Mouse (Mus musculus): ENCODE results near the gene Gtsf2. TPM values are rescaled to one million over a fixed set of nuclear protein-coding genes. Genes with fewer than 3 reads are reported as not detected.

Gene Gtsf2
- polyA plus RNA-seq (2014; fragmentation: Nextera tagmentation; extraction: Ambion mirVana), result 0.43 TPM in 1 of 2 replicates, not detected in the other

DNA sequence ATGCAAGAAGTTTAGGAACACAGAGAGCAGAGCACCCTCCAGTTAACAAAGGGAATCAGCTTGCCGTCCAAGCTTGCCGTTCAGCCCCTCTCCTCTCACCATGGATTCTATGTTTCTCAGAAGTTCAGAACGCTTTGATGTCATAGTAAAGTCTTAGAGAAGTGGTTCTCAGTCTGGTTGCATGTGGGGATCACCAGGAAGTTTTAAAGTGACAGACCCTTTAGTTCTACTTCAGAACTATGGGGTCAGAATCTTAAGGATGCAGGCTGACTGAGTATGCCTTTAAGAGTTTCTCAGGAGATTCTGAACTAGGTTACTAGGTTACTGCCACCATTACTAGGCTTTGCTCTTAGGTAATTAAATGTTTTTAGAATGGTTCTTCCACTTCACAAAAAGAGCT lies at the start of gene Gtsf2:
Gene Gtsf2 (minus strand): TSS at position 101 of the 400 bp plus-strand sequence.
- ATAC-seq (ENCODE audit: low FRiP score, low TSS enrichment), result no peak
- Histone ChIP-seq H3K4me2 (ENCODE audit: low read length) (no peak within 1 kb of the TSS), H3K9me3 (ENCODE audit: control insufficient read depth, low read length) (no peaks in the 10 kb centered on the region), H3K36me3 (ENCODE audit: control insufficient read depth, insufficient read depth, low read length) (no peaks in the 10 kb centered on the region), H3K4me3 (replicated peaks; ENCODE audit: low read depth, low read length) (no peak within 1 kb of the TSS), H3K4me1 (ENCODE audit: control insufficient read depth, insufficient read depth, low read length) (no peaks in the 10 kb centered on the region), H3K9ac (replicated peaks; ENCODE audit: low read length) (no peak within 1 kb of the TSS), H3K27ac (replicated peaks; ENCODE audit: low read depth, low read length) (no peak within 1 kb of the TSS), H3K27me3 (ENCODE audit: control insufficient read depth, insufficient read depth, low read length) (no peaks in the 10 kb centered on the region)
- no peak for DNase-seq
- WGBS, result 20% methylated on average over 3 of the region's 3 CpGs

DNA sequence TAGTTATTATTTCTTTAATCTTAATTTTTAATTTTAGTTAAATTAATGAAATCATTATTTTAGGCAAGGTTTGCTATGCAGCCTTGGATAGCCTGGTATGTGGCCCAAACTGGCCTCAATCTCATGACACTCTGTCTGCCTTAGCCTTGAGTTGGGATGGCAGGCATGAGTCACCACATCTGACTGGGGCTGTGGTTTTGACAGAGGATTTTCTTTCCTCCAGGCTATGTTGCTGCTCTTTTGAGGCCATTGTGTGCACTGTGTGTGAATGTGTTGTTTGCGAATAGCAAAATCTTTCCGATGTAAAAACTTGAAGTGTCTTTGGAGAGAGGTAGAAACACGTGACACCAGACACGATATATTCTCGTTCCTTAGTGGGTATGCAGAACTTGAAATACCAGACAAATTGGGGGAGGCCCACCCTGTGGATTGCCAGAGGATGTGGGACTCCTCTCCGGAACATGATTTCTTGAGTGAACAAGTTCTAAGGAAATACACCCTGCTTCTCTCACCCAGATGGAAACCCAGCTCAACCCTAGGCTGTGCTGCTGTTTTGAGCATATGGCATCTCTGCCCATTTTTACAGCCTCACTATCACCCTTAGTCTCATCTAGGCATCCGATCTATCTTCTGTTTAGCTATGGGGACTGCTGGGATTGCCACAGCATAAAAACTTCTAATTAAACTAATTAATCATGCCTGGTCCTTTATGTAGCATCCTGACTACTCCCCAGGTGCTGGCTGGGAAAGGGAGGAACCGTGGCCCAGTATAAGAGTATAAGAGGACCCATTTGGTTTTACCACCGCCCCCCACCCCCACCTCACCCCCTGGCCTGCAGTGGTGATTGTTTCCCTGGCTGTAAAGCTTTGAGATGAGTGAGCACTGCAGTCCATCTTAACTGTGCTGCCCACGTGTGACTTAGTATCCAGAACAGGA lies 48.2 kb upstream of the Gtsf2 start:
- H3K9me3 ChIP-seq (ENCODE audit: control insufficient read depth, low read length), result no peaks in the 10 kb centered on the region
- H3K4me1 ChIP-seq (ENCODE audit: control insufficient read depth, insufficient read depth, low read length), result peaks cover 14% of the 10 kb centered on the region
- H3K4me3 ChIP-seq (replicated peaks; ENCODE audit: low read depth, low read length), result no peak overlapping the region
- DNase-seq, result no peak
- WGBS, result 78% methylated on average over 10 of the region's 10 CpGs
- no peaks in the 10 kb centered on the region for H3K27me3 ChIP-seq (ENCODE audit: control insufficient read depth, insufficient read depth, low read length)
- H3K9ac ChIP-seq (replicated peaks; ENCODE audit: low read length), result no peak overlapping the region
- no peak overlapping the region for H3K4me2 ChIP-seq (ENCODE audit: low read length)
- no peak for ATAC-seq (ENCODE audit: low FRiP score, low TSS enrichment)
- H3K27ac ChIP-seq (replicated peaks; ENCODE audit: low read depth, low read length), result no peak overlapping the region
- no peaks in the 10 kb centered on the region for H3K36me3 ChIP-seq (ENCODE audit: control insufficient read depth, insufficient read depth, low read length)

DNA sequence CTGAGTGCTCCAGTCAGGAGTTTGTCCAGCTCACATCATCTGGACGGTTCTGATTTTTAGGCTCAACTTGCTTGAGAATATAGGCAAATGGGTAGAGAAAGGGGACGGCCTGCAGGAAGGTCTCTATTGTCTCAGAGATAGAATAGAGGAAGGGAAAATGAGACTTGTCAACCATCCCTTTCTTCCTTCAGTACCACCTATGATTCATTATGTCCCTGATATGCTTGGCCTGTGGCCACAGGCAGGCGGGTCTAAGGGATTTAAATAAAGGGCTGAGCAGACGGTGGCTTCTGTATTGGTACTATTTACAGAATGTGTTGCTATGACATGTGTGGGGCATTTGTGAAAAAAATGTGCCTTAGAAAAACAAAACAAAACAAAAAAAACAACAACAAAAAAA lies 40.1 kb upstream of the Gtsf2 start:
- Histone ChIP-seq H3K4me2 (ENCODE audit: low read length) (no peak overlapping the region), H3K9me3 (ENCODE audit: control insufficient read depth, low read length) (no peaks in the 10 kb centered on the region), H3K27ac (replicated peaks; ENCODE audit: low read depth, low read length) (no peak overlapping the region), H3K27me3 (ENCODE audit: control insufficient read depth, insufficient read depth, low read length) (no peaks in the 10 kb centered on the region), H3K9ac (replicated peaks; ENCODE audit: low read length) (no peak overlapping the region), H3K36me3 (ENCODE audit: control insufficient read depth, insufficient read depth, low read length) (no peaks in the 10 kb centered on the region), H3K4me3 (replicated peaks; ENCODE audit: low read depth, low read length) (no peak overlapping the region), H3K4me1 (ENCODE audit: control insufficient read depth, insufficient read depth, low read length) (peaks cover 10% of the 10 kb centered on the region)
- ATAC-seq (ENCODE audit: low FRiP score, low TSS enrichment), result no peak
- WGBS, result 48% methylated on average over 4 of the region's 4 CpGs
- no peak for DNase-seq

DNA sequence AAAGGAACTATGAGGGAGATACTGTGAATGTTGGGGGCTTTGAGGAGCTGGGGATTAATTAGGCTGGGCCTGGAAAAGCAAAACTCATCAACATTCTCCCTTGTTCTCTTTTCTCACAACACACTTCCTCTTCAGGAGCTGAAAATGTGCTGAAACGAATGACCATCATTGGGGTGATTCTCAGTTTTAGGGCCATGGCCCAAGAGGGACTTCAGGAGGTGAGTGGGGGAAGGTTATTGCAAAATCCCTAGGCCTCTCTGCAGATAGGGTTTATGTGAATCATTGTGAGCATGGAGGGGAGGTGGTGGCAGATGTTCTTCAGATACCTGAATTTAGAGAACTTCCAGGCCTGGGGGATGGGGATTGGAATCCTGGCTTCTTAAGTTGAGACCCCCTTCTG lies 38.4 kb upstream of the Gtsf2 start:
- no peaks in the 10 kb centered on the region for H3K36me3 ChIP-seq (ENCODE audit: control insufficient read depth, insufficient read depth, low read length)
- ATAC-seq (ENCODE audit: low FRiP score, low TSS enrichment) (no peak), DNase-seq (no peak)
- peaks cover 13% of the 10 kb centered on the region for H3K4me1 ChIP-seq (ENCODE audit: control insufficient read depth, insufficient read depth, low read length)
- H3K27ac ChIP-seq (replicated peaks; ENCODE audit: low read depth, low read length), result no peak overlapping the region
- WGBS, result 69% methylated on average over 1 of the region's 1 CpGs
- no peak overlapping the region for H3K9ac ChIP-seq (replicated peaks; ENCODE audit: low read length)
- no peak overlapping the region for H3K4me3 ChIP-seq (replicated peaks; ENCODE audit: low read depth, low read length)
- H3K4me2 ChIP-seq (ENCODE audit: low read length), result no peak overlapping the region
- no peaks in the 10 kb centered on the region for H3K9me3 ChIP-seq (ENCODE audit: control insufficient read depth, low read length)
- H3K27me3 ChIP-seq (ENCODE audit: control insufficient read depth, insufficient read depth, low read length), result no peaks in the 10 kb centered on the region

DNA sequence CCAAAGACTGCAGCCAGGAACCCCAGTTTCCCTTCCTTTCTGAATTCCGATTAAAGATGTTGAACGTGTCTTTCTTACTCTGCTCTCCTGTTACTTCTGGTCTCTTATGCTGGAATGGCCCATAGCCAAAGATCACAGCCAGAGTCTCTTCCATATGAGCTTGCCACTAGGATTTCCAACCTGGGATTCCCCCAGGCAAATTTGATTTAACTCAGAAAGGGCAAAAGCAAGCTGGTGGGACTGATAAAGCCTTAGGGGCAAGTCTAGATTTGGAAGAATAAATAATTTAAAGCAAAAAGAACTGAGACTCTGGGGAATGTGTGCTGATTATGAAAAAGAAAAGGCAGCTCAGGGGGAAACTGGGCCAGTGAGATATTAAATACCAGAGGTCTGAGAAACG lies 36.8 kb upstream of the Gtsf2 start:
- no peak for ATAC-seq (ENCODE audit: low FRiP score, low TSS enrichment)
- peak overlapping the region; percentile 66 for H3K27ac ChIP-seq (replicated peaks; ENCODE audit: low read depth, low read length)

DNA sequence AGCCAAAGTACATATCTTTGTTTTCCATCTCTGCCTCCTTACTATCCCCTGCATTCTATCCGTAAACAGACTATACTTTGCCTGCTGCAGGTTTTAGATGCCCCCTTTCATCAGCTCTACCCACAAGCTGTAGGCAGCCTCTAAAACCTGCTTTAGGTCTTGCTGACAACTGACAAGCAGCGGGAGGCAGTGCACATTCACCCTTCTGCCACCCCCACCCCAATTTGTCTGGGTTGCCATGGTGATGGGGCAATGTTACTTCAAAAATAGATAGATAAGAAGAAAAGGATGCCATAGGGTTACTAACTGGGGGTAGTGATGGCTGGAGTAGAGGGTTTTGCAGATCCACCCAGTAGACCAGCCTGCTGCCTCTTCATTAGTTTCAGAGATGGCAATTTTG lies 36.2 kb upstream of the Gtsf2 start:
- Histone ChIP-seq H3K9ac (replicated peaks; ENCODE audit: low read length) (no peak overlapping the region), H3K27ac (replicated peaks; ENCODE audit: low read depth, low read length) (peak overlapping the region; percentile 66)
- 21% methylated on average over 2 of the region's 2 CpGs for WGBS

More for the DNA sequence above, 36.8 kb upstream of the Gtsf2 start:
- 28% methylated on average over 3 of the region's 3 CpGs for WGBS
- Histone ChIP-seq H3K27me3 (ENCODE audit: control insufficient read depth, insufficient read depth, low read length) (no peaks in the 10 kb centered on the region), H3K36me3 (ENCODE audit: control insufficient read depth, insufficient read depth, low read length) (no peaks in the 10 kb centered on the region), H3K9ac (replicated peaks; ENCODE audit: low read length) (no peak overlapping the region), H3K4me3 (replicated peaks; ENCODE audit: low read depth, low read length) (no peak overlapping the region), H3K4me1 (ENCODE audit: control insufficient read depth, insufficient read depth, low read length) (peaks cover 13% of the 10 kb centered on the region), H3K9me3 (ENCODE audit: control insufficient read depth, low read length) (no peaks in the 10 kb centered on the region), H3K4me2 (ENCODE audit: low read length) (no peak overlapping the region)
- peak; percentile 65 for DNase-seq

DNA sequence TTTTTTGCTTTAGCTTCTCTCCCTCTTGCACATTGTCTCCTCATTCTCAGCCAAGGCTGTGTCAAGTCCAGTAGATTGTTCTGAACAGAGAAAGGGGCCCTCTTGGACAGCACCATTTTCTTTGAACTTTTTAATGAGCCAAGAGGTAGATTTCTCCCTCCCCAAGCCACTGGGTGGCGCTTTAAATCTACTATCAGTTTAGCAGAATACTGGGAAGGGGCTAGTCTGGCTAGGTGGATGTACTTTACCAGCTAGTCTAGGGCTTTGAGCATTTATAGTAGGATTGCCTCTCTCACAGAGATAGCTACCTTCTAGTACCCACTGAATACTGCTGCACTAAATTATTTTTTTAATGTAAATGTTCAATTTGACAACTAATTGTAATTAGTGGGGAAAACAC lies 34.2 kb upstream of the Gtsf2 start:
- Histone ChIP-seq H3K27me3 (ENCODE audit: control insufficient read depth, insufficient read depth, low read length) (no peaks in the 10 kb centered on the region), H3K27ac (replicated peaks; ENCODE audit: low read depth, low read length) (no peak overlapping the region), H3K4me1 (ENCODE audit: control insufficient read depth, insufficient read depth, low read length) (peaks cover 13% of the 10 kb centered on the region), H3K4me3 (replicated peaks; ENCODE audit: low read depth, low read length) (no peak overlapping the region), H3K36me3 (ENCODE audit: control insufficient read depth, insufficient read depth, low read length) (no peaks in the 10 kb centered on the region), H3K4me2 (ENCODE audit: low read length) (no peak overlapping the region), H3K9ac (replicated peaks; ENCODE audit: low read length) (no peak overlapping the region), H3K9me3 (ENCODE audit: control insufficient read depth, low read length) (no peaks in the 10 kb centered on the region)
- WGBS, result 0% methylated on average over 1 of the region's 1 CpGs
- peak; percentile 89 for DNase-seq
- ATAC-seq (ENCODE audit: low FRiP score, low TSS enrichment), result no peak; the same call in 1 of the 2 replicates

More for the DNA sequence above, 36.2 kb upstream of the Gtsf2 start:
- H3K4me3 ChIP-seq (replicated peaks; ENCODE audit: low read depth, low read length), result no peak overlapping the region
- no peaks in the 10 kb centered on the region for H3K36me3 ChIP-seq (ENCODE audit: control insufficient read depth, insufficient read depth, low read length)
- H3K4me1 ChIP-seq (ENCODE audit: control insufficient read depth, insufficient read depth, low read length), result peaks cover 13% of the 10 kb centered on the region
- no peak for ATAC-seq (ENCODE audit: low FRiP score, low TSS enrichment)
- no peaks in the 10 kb centered on the region for H3K27me3 ChIP-seq (ENCODE audit: control insufficient read depth, insufficient read depth, low read length)
- no peaks in the 10 kb centered on the region for H3K9me3 ChIP-seq (ENCODE audit: control insufficient read depth, low read length)
- DNase-seq, result peak; percentile 49
- no peak overlapping the region for H3K4me2 ChIP-seq (ENCODE audit: low read length)

DNA sequence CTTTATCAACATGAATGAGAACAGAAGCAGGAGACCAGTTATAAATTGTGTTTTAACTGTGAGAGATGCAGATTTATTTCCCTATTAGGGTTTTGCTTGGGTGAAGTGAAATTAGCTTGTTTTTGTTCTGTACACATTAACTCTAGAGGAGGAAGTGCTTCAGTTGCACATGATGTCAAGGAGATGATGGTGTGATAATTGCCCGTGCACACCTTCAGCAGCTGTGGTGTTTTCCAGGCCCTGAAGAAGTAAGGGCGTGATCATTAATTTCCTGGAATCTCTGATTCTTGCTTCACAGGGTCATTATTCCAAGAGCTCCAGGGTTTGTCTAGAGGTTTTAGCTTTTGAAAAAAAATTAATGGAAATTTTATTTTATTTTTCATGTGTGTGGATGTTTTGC lies 31.9 kb upstream of the Gtsf2 start:
- Histone ChIP-seq H3K9me3 (ENCODE audit: control insufficient read depth, low read length) (no peaks in the 10 kb centered on the region), H3K4me1 (ENCODE audit: control insufficient read depth, insufficient read depth, low read length) (peaks cover 12% of the 10 kb centered on the region), H3K27me3 (ENCODE audit: control insufficient read depth, insufficient read depth, low read length) (no peaks in the 10 kb centered on the region), H3K4me3 (replicated peaks; ENCODE audit: low read depth, low read length) (no peak overlapping the region), H3K4me2 (ENCODE audit: low read length) (no peak overlapping the region), H3K27ac (replicated peaks; ENCODE audit: low read depth, low read length) (no peak overlapping the region), H3K9ac (replicated peaks; ENCODE audit: low read length) (no peak overlapping the region), H3K36me3 (ENCODE audit: control insufficient read depth, insufficient read depth, low read length) (no peaks in the 10 kb centered on the region)
- WGBS, result 82% methylated on average over 2 of the region's 2 CpGs
- ATAC-seq (ENCODE audit: low FRiP score, low TSS enrichment) (no peak), DNase-seq (no peak)

DNA sequence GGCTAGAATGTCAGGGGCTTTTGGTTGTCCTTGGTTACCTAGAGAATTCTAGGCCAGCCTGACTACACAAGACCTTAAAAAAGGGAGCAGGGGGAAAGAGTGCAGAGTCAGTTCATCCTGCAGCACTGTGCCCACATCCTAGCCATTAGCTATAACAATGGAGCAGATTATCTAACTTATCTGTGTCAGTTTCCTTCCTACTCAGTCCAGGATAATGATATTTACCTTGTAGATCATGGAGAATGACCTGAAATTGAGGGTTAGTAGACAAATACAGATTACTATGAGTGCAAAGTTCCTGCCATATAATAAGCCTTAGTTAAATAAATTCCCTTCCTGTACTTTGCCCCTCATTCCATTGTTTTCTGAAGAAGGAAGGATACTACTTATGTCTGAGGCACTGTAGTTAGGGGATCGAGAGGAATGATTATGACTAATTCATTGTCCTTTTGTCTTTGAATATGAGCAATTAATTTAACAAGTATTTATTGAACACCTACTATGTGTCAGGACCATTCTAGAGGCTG lies 30.9 kb upstream of the Gtsf2 start:
- no peak overlapping the region for H3K4me3 ChIP-seq (replicated peaks; ENCODE audit: low read depth, low read length)
- no peaks in the 10 kb centered on the region for H3K9me3 ChIP-seq (ENCODE audit: control insufficient read depth, low read length)
- no peak overlapping the region for H3K9ac ChIP-seq (replicated peaks; ENCODE audit: low read length)
- no peak overlapping the region for H3K27ac ChIP-seq (replicated peaks; ENCODE audit: low read depth, low read length)
- H3K27me3 ChIP-seq (ENCODE audit: control insufficient read depth, insufficient read depth, low read length), result no peaks in the 10 kb centered on the region
- DNase-seq (no peak), ATAC-seq (ENCODE audit: low FRiP score, low TSS enrichment) (no peak)
- no peak overlapping the region for H3K4me2 ChIP-seq (ENCODE audit: low read length)
- 0 out of 2 replicates have a peak, but pooled peaks cover 3% of the 10 kb centered on the region for H3K4me1 ChIP-seq (ENCODE audit: control insufficient read depth, insufficient read depth, low read length)
- 77% methylated on average over 1 of the region's 1 CpGs for WGBS
- no peaks in the 10 kb centered on the region for H3K36me3 ChIP-seq (ENCODE audit: control insufficient read depth, insufficient read depth, low read length)
